Comparison of ENCODE assay signal across 11 mouse cellular contexts in the genomic region with DNA sequence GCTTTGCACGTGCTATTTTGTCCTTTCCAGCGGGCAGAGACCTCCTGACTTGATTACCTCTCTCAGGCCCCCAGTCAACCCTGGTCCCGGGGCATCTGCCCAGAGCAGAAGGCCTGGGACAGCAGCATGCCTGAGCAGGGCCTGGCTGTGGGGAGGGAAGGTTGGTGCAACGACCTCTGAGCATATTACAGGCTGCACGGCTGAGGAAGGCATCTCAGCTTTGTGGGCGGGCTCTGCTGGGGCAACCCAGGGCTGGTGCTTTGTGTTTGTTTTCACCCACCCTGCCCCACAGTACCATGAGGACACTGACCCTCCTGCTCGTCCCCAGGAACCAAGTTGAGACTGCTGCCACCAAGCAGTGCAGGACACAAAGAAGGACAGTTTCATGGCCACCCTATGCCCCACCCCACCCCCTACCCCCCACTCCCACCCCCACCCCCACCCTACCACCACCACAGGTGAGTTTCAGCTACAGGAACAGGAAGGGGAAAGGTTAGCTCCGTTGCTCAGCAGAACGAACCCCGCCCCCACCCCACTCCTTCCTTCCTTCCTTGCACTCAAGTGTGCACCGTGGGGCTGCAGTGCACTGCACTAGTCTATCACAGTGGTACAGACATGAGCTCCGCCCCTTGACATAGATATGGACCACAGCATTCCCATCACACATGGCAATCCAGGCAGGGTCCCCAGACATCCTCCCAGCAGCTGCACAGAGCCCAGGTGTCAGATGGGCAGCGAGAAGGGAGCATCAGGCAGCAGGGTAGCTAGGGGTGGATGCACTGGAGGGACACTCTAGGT. TPM values are rescaled to one million over a fixed set of nuclear protein-coding genes. Genes with fewer than 3 reads are reported as not detected.
DNase-seq lines count a peak whose midpoint lies in the region; ATAC-seq and TF ChIP-seq lines count a peak whose summit lies in the region.
"Had no signal": no experiment of that assay in that cellular context is flagged by ENCODE, and none has a peak within 500 bp of the region (broad histone marks: within the 10 kb centered on the region; RNA-seq: fewer than 3 reads in every experiment).

No protein-coding gene starts in this region.

- 38% methylated on average over 12 of the region's 13 CpGs for WGBS in neural tube, embryonic 11.5 days
- 39% methylated on average over 12 of the region's 13 CpGs for WGBS in midbrain, embryonic 13.5 days
- WGBS in cerebellum, adult 2 months: 37% methylated on average over 13 of the region's 13 CpGs

- intact Hi-C loops in gastrocnemius, adult 2 months (cut with DNase I): no loop called here

- TF ChIP-seq POLR2A in cerebellum, adult 2 months (IDR thresholded peaks at IDR 0.05; ENCODE audit: borderline replicate concordance, insufficient read depth, low read length): no peak

- no peaks in the 10 kb centered on the region for H3K9me3 ChIP-seq in neural tube, embryonic 11.5 days (ENCODE audit: control insufficient read depth, low read length)
- H3K9me3 ChIP-seq in midbrain, embryonic 13.5 days: no peaks in the 10 kb centered on the region
- H3K9me3 ChIP-seq: midbrain, embryonic 12.5 days had no signal

- ATAC-seq in neural tube, embryonic 11.5 days (ENCODE audit: insufficient read depth, low FRiP score, low TSS enrichment): no peak
- ATAC-seq in midbrain, embryonic 13.5 days: no peak

- H3K27ac ChIP-seq in gastrocnemius, adult 2 months: no peak overlapping the region
- H3K27ac ChIP-seq in neural tube, embryonic 11.5 days (ENCODE audit: low read depth, low read length): no peak overlapping the region
- H3K27ac ChIP-seq in midbrain, embryonic 13.5 days: no peak overlapping the region
- no peak overlapping the region for H3K27ac ChIP-seq in cerebellum, adult 2 months (ENCODE audit: insufficient read depth, low read length)
- H3K27ac ChIP-seq: midbrain, embryonic 12.5 days had no signal

- no peaks in the 10 kb centered on the region for H3K36me3 ChIP-seq in neural tube, embryonic 11.5 days (ENCODE audit: control insufficient read depth, insufficient read depth, low read length)
- H3K36me3 ChIP-seq in midbrain, embryonic 13.5 days: no peaks in the 10 kb centered on the region
- H3K36me3 ChIP-seq: midbrain, embryonic 12.5 days had no signal

- no peaks in the 10 kb centered on the region for H3K27me3 ChIP-seq in neural tube, embryonic 11.5 days (ENCODE audit: control insufficient read depth, insufficient read depth, low read length)
- no peaks in the 10 kb centered on the region for H3K27me3 ChIP-seq in midbrain, embryonic 13.5 days
- H3K27me3 ChIP-seq in cerebellum, adult 2 months (ENCODE audit: control insufficient read depth, insufficient read depth, low read length): no peaks in the 10 kb centered on the region; the same call in 1 of the 2 replicates
- H3K27me3 ChIP-seq: midbrain, embryonic 12.5 days had no signal

- no peak for TF ChIP-seq CTCF in gastrocnemius, adult 2 months (IDR thresholded peaks at IDR 0.05)
- no peak for TF ChIP-seq CTCF in cerebellum, adult 2 months (IDR thresholded peaks at IDR 0.05; ENCODE audit: borderline replicate concordance, insufficient read depth, low read depth, low read length)

- H3K4me1 ChIP-seq in neural tube, embryonic 11.5 days (ENCODE audit: control insufficient read depth, insufficient read depth, low read length): peaks cover 7% of the 10 kb centered on the region; the same call in 1 of the 2 replicates
- H3K4me1 ChIP-seq in midbrain, embryonic 13.5 days (replicated peaks): peaks cover 33% of the 10 kb centered on the region
- H3K4me1 ChIP-seq in cerebellum, adult 2 months (ENCODE audit: control insufficient read depth, insufficient read depth, low read length): no peaks in the 10 kb centered on the region

- H3K9ac ChIP-seq in neural tube, embryonic 11.5 days (ENCODE audit: low read length): 0 out of 2 replicates have a peak overlapping the region, but pooled peaks have one; percentile 4
- 0 out of 2 replicates have a peak overlapping the region, but pooled peaks have one; percentile 32 for H3K9ac ChIP-seq in midbrain, embryonic 13.5 days (replicated peaks)
- H3K9ac ChIP-seq: midbrain, embryonic 12.5 days had no signal

- DNase-seq in gastrocnemius, adult 2 months: peak; percentile 11
- no peak for DNase-seq in gastrocnemius, adult 18-20 months (ENCODE audit: low spot score)
- no peak for DNase-seq in neural tube, embryonic 11.5 days (ENCODE audit: low spot score)
- no peak for DNase-seq in neural tube, embryonic 10.5 days (ENCODE audit: extremely low spot score, low spot score)
- DNase-seq in thymus, postnatal 36 days: peak; percentile 72 to 76
- DNase-seq in left cerebral cortex, adult 11 months (ENCODE audit: low spot score): no peak
- no peak for DNase-seq in cerebellum, adult 2 months
- DNase-seq: cerebellum, postnatal 14 days; kidney, adult 8-10 months had no signal

- no peak overlapping the region for H3K4me2 ChIP-seq in neural tube, embryonic 11.5 days (ENCODE audit: low read depth)
- no peak overlapping the region for H3K4me2 ChIP-seq in midbrain, embryonic 13.5 days (replicated peaks)
- H3K4me2 ChIP-seq: midbrain, embryonic 12.5 days had no signal

- no peak overlapping the region for H3K4me3 ChIP-seq in gastrocnemius, adult 2 months
- H3K4me3 ChIP-seq in neural tube, embryonic 11.5 days (ENCODE audit: low read depth, low read length): no peak overlapping the region
- H3K4me3 ChIP-seq in midbrain, embryonic 13.5 days (replicated peaks): no peak overlapping the region
- H3K4me3 ChIP-seq in cerebellum, adult 2 months (replicated peaks; ENCODE audit: insufficient read depth, low read depth, low read length): no peak overlapping the region
- H3K4me3 ChIP-seq: midbrain, embryonic 12.5 days had no signal

RNA-seq across cellular contexts. Expression of a gene that starts 34.3 kb away (rescaled TPM):
- total RNA-seq in gastrocnemius, adult 2 months (2021): 10 to 100 TPM; 13.4 to 58.6 TPM
- total RNA-seq in gastrocnemius, adult 18-20 months (2021): 10 to 100 TPM; 23.5 to 27.8 TPM
- 18.3 and 19.7 TPM in 2 replicates for polyA plus RNA-seq in neural tube, embryonic 11.5 days (2014; fragmentation: Nextera tagmentation; extraction: Ambion mirVana)
- 16.9 and 17.6 TPM in 2 replicates for polyA plus RNA-seq in midbrain, embryonic 13.5 days (2015; fragmentation: Nextera tagmentation; extraction: Ambion mirVana)
- 5.0 and 5.2 TPM in 2 replicates for polyA plus RNA-seq in cerebellum, adult 2 months (2012; rRNA removed)

Comparison
In these comparisons a context has a peak if more than half of its experiments do, and no peak if none do; other contexts are left out.
1. DNase-seq: peak in gastrocnemius, adult 2 months (single experiment) and thymus, postnatal 36 days (2 of 2); none in gastrocnemius, adult 18-20 months (single experiment), neural tube, embryonic 11.5 days (single experiment), neural tube, embryonic 10.5 days (single experiment), left cerebral cortex, adult 11 months (single experiment) and cerebellum, adult 2 months (0 of 2).